Mouse (Mus musculus) heart, embryonic 14.5 days (tissue): ENCODE results near the gene Frmpd4. TPM values are rescaled to one million over a fixed set of nuclear protein-coding genes. Genes with fewer than 3 reads are reported as not detected.

Experiments
- ATAC-seq: fragments of 200-750 bp; cut with Nextera tagmentation; 2 replicates; pipeline ENCODE4 v1.8.0; 2017; ENCODE audit warnings: low read depth, moderate TSS enrichment; ENCODE audit not compliant: insufficient number of reproducible peaks, insufficient read depth, low FRiP score
- H3K27ac ChIP-seq, 2 experiments: fragments of 200-500 bp in 1 of 2; fragments of 300-500 bp in 1 of 2; sonication (generic) in 1 of 2; replicated peaks in 1 of 2; 2 replicates each; pipeline ENCODE4 v1.5.1; 2012 to 2014; ENCODE audit warnings: low read depth in 2 of 2, low read length in 2 of 2, control low read depth in 1 of 2, mild to moderate bottlenecking in 1 of 2, mixed read lengths in 1 of 2; ENCODE audit not compliant: control insufficient read depth in 1 of 2, insufficient read depth in 1 of 2
- H3K27me3 ChIP-seq: fragments of 300-500 bp; sonication (generic); 2 replicates; pipeline ENCODE4 v1.6.1; 2014; ENCODE audit warnings: mild to moderate bottlenecking, low read length, control low read depth; ENCODE audit not compliant: control insufficient read depth, insufficient read depth
- H3K36me3 ChIP-seq: fragments of 300-500 bp; sonication (generic); 2 replicates; pipeline ENCODE4 v1.6.1; 2014; ENCODE audit warnings: mild to moderate bottlenecking, control low read depth, low read length, mixed read lengths; ENCODE audit not compliant: control insufficient read depth, insufficient read depth
- H3K4me1 ChIP-seq, 2 experiments: fragments of 200-500 bp in 1 of 2; fragments of 300-500 bp in 1 of 2; sonication (generic) in 1 of 2; 2 replicates each; pipeline ENCODE4 v1.6.1; 2012 to 2014; ENCODE audit warnings: low read length in 2 of 2, control low read depth in 1 of 2, mixed read lengths in 1 of 2; ENCODE audit not compliant: control insufficient read depth in 2 of 2, insufficient read depth in 2 of 2
- H3K4me2 ChIP-seq: fragments of 300-500 bp; sonication (generic); 2 replicates; pipeline ENCODE4 v1.6.1; 2014; ENCODE audit warnings: mild to moderate bottlenecking, low read length
- H3K4me3 ChIP-seq, 2 experiments: fragments of 200-500 bp in 1 of 2; fragments of 300-500 bp in 1 of 2; sonication (generic) in 1 of 2; 2 replicates each; pipeline ENCODE4 v1.5.1; 2012 to 2014; ENCODE audit warnings: low read length in 2 of 2, mild to moderate bottlenecking in 2 of 2, control low read depth in 1 of 2, low read depth in 1 of 2, moderate library complexity in 1 of 2; ENCODE audit not compliant: control insufficient read depth in 1 of 2, insufficient read depth in 1 of 2
- H3K9ac ChIP-seq: fragments of 300-500 bp; sonication (generic); 2 replicates; pipeline ENCODE4 v1.6.1; 2014; ENCODE audit warnings: mild to moderate bottlenecking, low read length
- H3K9me3 ChIP-seq: fragments of 300-500 bp; sonication (generic); 2 replicates; pipeline ENCODE4 v1.6.1; 2016; ENCODE audit warnings: low read length, control low read depth; ENCODE audit not compliant: control insufficient read depth
- WGBS: fragments of 180-500 bp; shearing (Covaris S2); extraction: QIAGEN DNeasy Blood & Tissue Kit; methylation state at CpG from one replicate; pipeline ENCODE4 v1.1.7; 2014; 5-methylcytosine and 5-hydroxymethylcytosine counted together
- polyA plus RNA-seq: library from polyadenylated mRNA; unstranded; fragments of >200 nt; fragmentation: Nextera tagmentation; extraction: Ambion mirVana; gene quantifications from 2 replicates; pipeline ENCODE4 v1.2.1, GENCODE M21; 2014

The Frmpd4 gene
- polyA plus RNA-seq, 1 experiment from 2014 or later, result not detected

DNA sequence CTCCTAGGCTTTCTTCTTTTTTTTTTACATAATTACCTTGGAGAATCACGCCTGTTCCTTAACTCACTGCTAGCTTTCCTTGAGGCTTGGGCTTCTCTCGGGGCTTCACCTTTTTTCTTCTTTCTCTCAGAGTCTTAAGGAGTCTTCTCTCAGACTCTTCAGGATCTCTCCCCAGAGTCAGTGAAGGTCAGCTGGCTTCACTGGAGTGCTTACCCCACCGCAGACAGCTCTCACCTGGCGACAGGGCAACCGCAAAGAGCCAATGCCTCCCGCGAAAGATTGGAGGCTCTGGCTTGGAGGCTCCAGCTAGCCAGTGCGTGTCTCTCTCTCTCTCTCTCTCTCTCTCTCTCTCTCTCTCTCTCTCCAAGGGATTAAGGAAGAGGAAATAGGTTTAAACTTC, 453.0 kb downstream of the Frmpd4 start:
- Histone ChIP-seq H3K27ac (no peak overlapping the region), H3K4me3 (peak overlapping the region in 1 of 2 experiments; percentile 36; a peak in 2 of 4 replicates), H3K36me3 (no peaks in the 10 kb centered on the region), H3K4me1 (no peaks in the 10 kb centered on the region), H3K4me2 (peak overlapping the region; percentile 73), H3K9me3 (no peaks in the 10 kb centered on the region), H3K9ac (no peak overlapping the region), H3K27me3 (peaks cover 34% of the 10 kb centered on the region)
- ATAC-seq, result no peak
- 21% methylated on average over 8 of the region's 8 CpGs for WGBS

DNA sequence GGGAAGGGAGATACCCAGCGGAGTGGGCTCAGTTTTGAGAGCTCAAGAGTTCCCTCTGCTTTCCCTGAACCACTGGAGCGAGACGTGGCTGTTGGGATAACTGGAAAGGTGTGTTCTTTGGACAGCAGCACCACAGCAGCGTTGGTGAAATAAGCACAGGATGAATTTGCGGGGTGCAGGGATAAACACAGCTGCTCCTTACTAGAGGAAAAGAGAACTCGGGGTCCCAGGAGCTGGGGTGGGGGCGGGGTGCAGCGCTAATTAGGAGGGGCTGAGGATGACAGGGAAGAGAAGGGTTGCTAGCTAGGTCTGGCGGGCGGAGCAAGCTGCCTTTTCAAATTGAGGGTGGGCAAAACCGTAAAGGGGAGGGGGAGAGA, 453.5 kb downstream of the Frmpd4 start:
- no peaks in the 10 kb centered on the region for H3K4me1 ChIP-seq
- H3K4me3 ChIP-seq, result peak overlapping the region; percentile 36 to 43
- no peak overlapping the region for H3K27ac ChIP-seq
- peaks cover 34% of the 10 kb centered on the region for H3K27me3 ChIP-seq
- ATAC-seq, result no peak
- peak overlapping the region; percentile 73 for H3K4me2 ChIP-seq
- no peaks in the 10 kb centered on the region for H3K9me3 ChIP-seq
- H3K36me3 ChIP-seq, result no peaks in the 10 kb centered on the region
- WGBS, result 9% methylated on average over 11 of the region's 11 CpGs
- H3K9ac ChIP-seq, result no peak overlapping the region

- H3K9me3 ChIP-seq, result no peaks in the 10 kb centered on the region
- no peak for ATAC-seq
- 17% methylated on average over 41 of the region's 42 CpGs for WGBS
- H3K4me2 ChIP-seq, result peak overlapping the region; percentile 73
- H3K27me3 ChIP-seq, result peaks cover 34% of the 10 kb centered on the region
- H3K4me3 ChIP-seq, result peak overlapping the region; percentile 36 to 43
- H3K36me3 ChIP-seq, result no peaks in the 10 kb centered on the region
- H3K4me1 ChIP-seq, result no peaks in the 10 kb centered on the region
- H3K9ac ChIP-seq, result no peak overlapping the region
- H3K27ac ChIP-seq, result no peak overlapping the region
These were observed 454.0 kb downstream of the Frmpd4 start for GRCm38 (mm10) chrX:168122806-168123588.

GRCm38 (mm10) chrX:168041589-168041988, 535.4 kb downstream of the Frmpd4 start:
- no peak for ATAC-seq
- H3K9ac ChIP-seq, result no peak overlapping the region
- H3K4me1 ChIP-seq, result no peaks in the 10 kb centered on the region
- no peak overlapping the region for H3K4me2 ChIP-seq
- H3K36me3 ChIP-seq, result no peaks in the 10 kb centered on the region
- H3K9me3 ChIP-seq, result no peaks in the 10 kb centered on the region
- no peak overlapping the region for H3K27ac ChIP-seq
- no peak overlapping the region for H3K4me3 ChIP-seq
- H3K27me3 ChIP-seq, result no peaks in the 10 kb centered on the region

- H3K4me3 ChIP-seq, result no peak overlapping the region
- H3K27me3 ChIP-seq, result no peaks in the 10 kb centered on the region
- no peaks in the 10 kb centered on the region for H3K36me3 ChIP-seq
- H3K9me3 ChIP-seq, result no peaks in the 10 kb centered on the region
- WGBS, result 75% methylated on average over 4 of the region's 4 CpGs
- no peak for ATAC-seq
- no peak overlapping the region for H3K9ac ChIP-seq
- H3K4me1 ChIP-seq, result no peaks in the 10 kb centered on the region
- no peak overlapping the region for H3K4me2 ChIP-seq
- H3K27ac ChIP-seq, result no peak overlapping the region
These were observed 556.4 kb downstream of the Frmpd4 start for GRCm38 (mm10) chrX:168020574-168021145.

DNA sequence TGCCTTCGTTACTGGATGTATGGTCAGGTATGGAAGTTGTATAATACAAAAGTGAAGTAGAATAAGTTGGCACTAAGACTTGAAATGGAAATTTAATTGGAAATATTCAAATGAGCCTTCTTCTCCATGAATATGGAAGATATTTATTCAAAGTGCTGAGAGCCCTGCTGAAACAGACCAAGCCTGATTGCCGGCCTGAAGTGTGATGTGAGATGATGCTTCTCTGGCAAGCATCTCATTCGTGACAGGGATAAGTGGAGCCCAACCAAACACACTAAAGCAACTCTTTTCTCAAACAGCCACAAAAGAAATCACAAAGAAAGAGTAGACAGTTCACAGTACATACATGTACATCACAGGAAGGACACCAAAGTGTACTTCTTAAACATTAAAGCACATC, 559.2 kb downstream of the Frmpd4 start:
- no peaks in the 10 kb centered on the region for H3K27me3 ChIP-seq
- H3K27ac ChIP-seq, result no peak overlapping the region
- no peak for ATAC-seq
- H3K4me2 ChIP-seq, result no peak overlapping the region
- no peaks in the 10 kb centered on the region for H3K4me1 ChIP-seq
- WGBS, result 68% methylated on average over 3 of the region's 3 CpGs
- no peaks in the 10 kb centered on the region for H3K9me3 ChIP-seq
- no peaks in the 10 kb centered on the region for H3K36me3 ChIP-seq
- no peak overlapping the region for H3K4me3 ChIP-seq
- H3K9ac ChIP-seq, result no peak overlapping the region

GRCm38 (mm10) chrX:167984835-167985234, 592.2 kb downstream of the Frmpd4 start:
- no peak overlapping the region for H3K4me3 ChIP-seq
- ATAC-seq, result no peak
- no peaks in the 10 kb centered on the region for H3K27me3 ChIP-seq
- H3K27ac ChIP-seq, result no peak overlapping the region
- no peaks in the 10 kb centered on the region for H3K9me3 ChIP-seq
- H3K4me2 ChIP-seq, result no peak overlapping the region
- H3K9ac ChIP-seq, result no peak overlapping the region
- no peaks in the 10 kb centered on the region for H3K4me1 ChIP-seq
- H3K36me3 ChIP-seq, result no peaks in the 10 kb centered on the region

DNA sequence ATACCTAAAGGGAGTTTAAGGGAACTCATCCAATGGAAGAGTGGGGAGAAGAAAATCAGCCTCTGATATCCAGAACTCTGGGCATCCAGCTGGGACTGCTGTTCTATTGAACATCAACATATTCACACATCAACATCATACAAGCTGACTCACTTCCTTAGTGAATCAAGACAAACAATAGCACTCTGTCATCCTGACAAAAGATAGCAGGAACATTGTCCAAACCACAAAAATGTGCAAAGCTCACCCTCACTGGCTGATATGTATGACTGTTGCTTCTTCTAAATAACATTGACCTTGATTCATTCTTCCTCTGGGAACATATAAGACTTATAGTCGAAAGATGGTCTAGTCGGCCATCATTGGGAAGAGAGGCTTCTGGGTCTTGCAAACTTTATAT, 625.8 kb downstream of the Frmpd4 start:
- Histone ChIP-seq H3K27ac (no peak overlapping the region), H3K9me3 (no peaks in the 10 kb centered on the region), H3K9ac (no peak overlapping the region), H3K4me1 (no peaks in the 10 kb centered on the region), H3K4me3 (no peak overlapping the region), H3K4me2 (no peak overlapping the region), H3K36me3 (no peaks in the 10 kb centered on the region), H3K27me3 (no peaks in the 10 kb centered on the region)
- 65% methylated on average over 2 of the region's 2 CpGs for WGBS
- no peak for ATAC-seq
